Mouse (Mus musculus) hindbrain, embryonic 16.5 days (tissue): ENCODE measurements around the gene Lman2. TPM values are rescaled to one million over a fixed set of nuclear protein-coding genes. Genes with fewer than 3 reads are reported as not detected.

Experiments used
- polyA plus RNA-seq: library from polyadenylated mRNA; unstranded; fragments of >200 nt; fragmentation: Nextera tagmentation; extraction: Ambion mirVana; gene quantifications from 2 replicates; pipeline ENCODE4 v1.2.1, GENCODE M21; 2015

Gene Lman2
- polyA plus RNA-seq, 1 experiment from 2014 or later = 44.9 TPM

Other genes with a start within 250 kb of the Lman2 start
- not detected in 2 replicates for gene Gm17617, start 229.2 kb downstream of the Lman2 start, polyA plus RNA-seq
- 1.3 and 1.6 TPM in 2 replicates for gene Fgfr4, start 210.1 kb downstream of the Lman2 start, polyA plus RNA-seq
- gene Nsd1, start 153.0 kb downstream of the Lman2 start, polyA plus RNA-seq = 40.8 and 46.3 TPM in 2 replicates
- gene Prelid1, start 42.3 kb downstream of the Lman2 start, polyA plus RNA-seq = 347 and 353 TPM in 2 replicates
- gene Rab24, start 40.8 kb downstream of the Lman2 start, polyA plus RNA-seq = 95.4 and 97.6 TPM in 2 replicates
- 10.9 and 12.4 TPM in 2 replicates for gene Mxd3, start 33.0 kb downstream of the Lman2 start, polyA plus RNA-seq
- 0.27 and 0.44 TPM in 2 replicates for gene Rgs14, start 6.9 kb upstream of the Lman2 start, polyA plus RNA-seq
- 0.05 TPM in 1 of 2 replicates, not detected in the other for gene Slc34a1, start 35.4 kb upstream of the Lman2 start, polyA plus RNA-seq
- gene Pfn3, start 52.4 kb upstream of the Lman2 start, polyA plus RNA-seq = 1.1 and 1.4 TPM in 2 replicates
- gene F12, start 64.0 kb upstream of the Lman2 start, polyA plus RNA-seq = 0.14 and 0.38 TPM in 2 replicates
- 15.8 and 25.0 TPM in 2 replicates for gene Grk6, start 82.3 kb upstream of the Lman2 start, polyA plus RNA-seq
- 4.4 and 4.9 TPM in 2 replicates for gene Prr7, start 101.5 kb upstream of the Lman2 start, polyA plus RNA-seq
- 482 and 556 TPM in 2 replicates for gene Dbn1, start 125.3 kb upstream of the Lman2 start, polyA plus RNA-seq
- 161 and 177 TPM in 2 replicates for gene Pdlim7, start 150.9 kb upstream of the Lman2 start, polyA plus RNA-seq
- gene Dok3, start 166.5 kb upstream of the Lman2 start, polyA plus RNA-seq = 3.6 and 4.3 TPM in 2 replicates
- gene Ddx41, start 173.9 kb upstream of the Lman2 start, polyA plus RNA-seq = 55.3 and 56.3 TPM in 2 replicates
- gene Fam193b, start 208.3 kb upstream of the Lman2 start, polyA plus RNA-seq = 41.1 and 50.0 TPM in 2 replicates
- 102 TPM in 2 replicates for gene Tmed9, start 210.9 kb upstream of the Lman2 start, polyA plus RNA-seq
- 40.9 and 42.3 TPM in 2 replicates for gene B4galt7, start 237.1 kb upstream of the Lman2 start, polyA plus RNA-seq